Mouse (Mus musculus): ENCODE results near the gene Myoc.
A peak's percentile ranks its signal among the peaks of the same experiment; 100 is the strongest.
"Not testable (repeated sequence)": the region's sequence is repeated elsewhere in the genome, so short reads cannot be mapped to it uniquely, and the experiment has no call there.

The Myoc gene

GRCm38 (mm10) chr1:162639051-162639750, at the start of gene Myoc:
Gene Myoc, plus strand, starts transcription at chr1:162639155.
- no peak for DNase-seq (ENCODE audit: low spot score)

GRCm38 (mm10) chr1:162589443-162589842, 49.5 kb upstream of the Myoc start:
- DNase-seq (ENCODE audit: low spot score): peak; percentile 27

- DNase-seq (ENCODE audit: low spot score): no peak
These were observed 48.4 kb upstream of the Myoc start for GRCm38 (mm10) chr1:162590415-162590997.

- DNase-seq (ENCODE audit: low spot score): no peak
These were observed 41.4 kb upstream of the Myoc start for GRCm38 (mm10) chr1:162597379-162598102.

- peak; percentile 60 for DNase-seq (ENCODE audit: low spot score)
These were observed 39.3 kb upstream of the Myoc start for GRCm38 (mm10) chr1:162599617-162600016.

- DNase-seq (ENCODE audit: low spot score): no peak
These were observed 37.7 kb upstream of the Myoc start for GRCm38 (mm10) chr1:162601288-162601687.

- DNase-seq (ENCODE audit: low spot score): no peak
These were observed 30.8 kb upstream of the Myoc start for GRCm38 (mm10) chr1:162608127-162608526.

- DNase-seq (ENCODE audit: low spot score): no peak
These were observed 29.2 kb upstream of the Myoc start for GRCm38 (mm10) chr1:162609633-162610250.

- DNase-seq (ENCODE audit: low spot score): no peak
These were observed 27.8 kb upstream of the Myoc start for GRCm38 (mm10) chr1:162611191-162611590.

- DNase-seq (ENCODE audit: low spot score): no peak
These were observed 23.4 kb upstream of the Myoc start for GRCm38 (mm10) chr1:162615511-162615910.

- no peak for DNase-seq (ENCODE audit: low spot score)
These were observed 18.5 kb upstream of the Myoc start for GRCm38 (mm10) chr1:162620487-162620886.

GRCm38 (mm10) chr1:162623895-162624294, 15.1 kb upstream of the Myoc start:
- no peak for DNase-seq (ENCODE audit: low spot score)

GRCm38 (mm10) chr1:162625229-162625628, 13.7 kb upstream of the Myoc start:
- DNase-seq (ENCODE audit: low spot score): peak; percentile 34

GRCm38 (mm10) chr1:162627821-162628220, 11.1 kb upstream of the Myoc start:
- DNase-seq (ENCODE audit: low spot score): not testable (repeated sequence)

- DNase-seq (ENCODE audit: low spot score): not testable (repeated sequence)
These were observed 10.6 kb upstream of the Myoc start for GRCm38 (mm10) chr1:162628326-162628725.

- DNase-seq (ENCODE audit: low spot score): not testable (repeated sequence)
These were observed 3.5 kb upstream of the Myoc start for GRCm38 (mm10) chr1:162635291-162635931.

GRCm38 (mm10) chr1:162636516-162636915, 2.4 kb upstream of the Myoc start:
- DNase-seq (ENCODE audit: low spot score): no peak

GRCm38 (mm10) chr1:162638535-162638934, 420 bp upstream of the Myoc start:
- no peak for DNase-seq (ENCODE audit: low spot score)

GRCm38 (mm10) chr1:162639861-162640260, 906 bp downstream of the Myoc start:
- DNase-seq (ENCODE audit: low spot score): no peak

GRCm38 (mm10) chr1:162642591-162642990, 3.6 kb downstream of the Myoc start:
- DNase-seq (ENCODE audit: low spot score): no peak

- peak; percentile 80 for DNase-seq (ENCODE audit: low spot score)
These were observed 4.8 kb downstream of the Myoc start for GRCm38 (mm10) chr1:162643752-162644151.

GRCm38 (mm10) chr1:162646083-162646686, 7.2 kb downstream of the Myoc start:
- no peak for DNase-seq (ENCODE audit: low spot score)
